Mouse (Mus musculus) limb, embryonic 10.5 days (tissue): Measurements from ENCODE around the gene Tbxa2r. TPM values are rescaled to one million over a fixed set of nuclear protein-coding genes. Genes with fewer than 3 reads are reported as not detected.

ENCODE experiments used
- DNase-seq: peaks from one replicate; pipeline ENCODE4 v3.0.0-alpha.2; 2017; ENCODE audit warnings: low spot score
- H3K27ac ChIP-seq: fragments of 300-500 bp; sonication (generic); 2 replicates; pipeline ENCODE4 v1.5.1; 2016; ENCODE audit warnings: mild to moderate bottlenecking
- H3K27me3 ChIP-seq: fragments of 300-500 bp; sonication (generic); 2 replicates; pipeline ENCODE4 v1.6.1; 2016; ENCODE audit warnings: low read depth, mild to moderate bottlenecking; ENCODE audit not compliant: poor library complexity, severe bottlenecking
- H3K36me3 ChIP-seq: fragments of 300-500 bp; sonication (generic); 2 replicates; pipeline ENCODE4 v1.6.1; 2016; ENCODE audit warnings: mild to moderate bottlenecking, moderate library complexity
- H3K4me1 ChIP-seq: fragments of 300-500 bp; sonication (generic); 2 replicates; pipeline ENCODE4 v1.6.1; 2016
- H3K4me3 ChIP-seq: fragments of 300-500 bp; sonication (generic); 2 replicates; pipeline ENCODE4 v1.5.1; 2016; ENCODE audit warnings: mild to moderate bottlenecking, moderate library complexity
- H3K9me3 ChIP-seq: fragments of 300-500 bp; sonication (generic); replicated peaks from 2 replicates; pipeline ENCODE4 v1.6.1; 2016; ENCODE audit warnings: mild to moderate bottlenecking
- whole genome bisulfite sequencing: fragments of 180-500 bp; shearing (Covaris S2); methylation state at CpG from one replicate; pipeline ENCODE4 v1.1.7; 2016; 5-methylcytosine and 5-hydroxymethylcytosine counted together
- polyA plus RNA-seq: library from polyadenylated mRNA; unstranded; fragments of >200 nt; fragmentation: Nextera tagmentation; extraction: Ambion mirVana; gene quantifications from 2 replicates; pipeline ENCODE4 v1.2.1, GENCODE M21; 2016

Tbxa2r gene
- polyA plus RNA-seq, 1 experiment from 2014 or later = 3.2 TPM

- H3K4me3 ChIP-seq = peak overlapping the region; percentile 16
- H3K9me3 ChIP-seq = no peaks in the 10 kb centered on the region
- H3K4me1 ChIP-seq = peaks cover 60% of the 10 kb centered on the region
- 74% methylated on average over 10 of the region's 10 CpGs for WGBS
- no peaks in the 10 kb centered on the region for H3K27me3 ChIP-seq
- peaks cover 59% of the 10 kb centered on the region for H3K36me3 ChIP-seq
- peak overlapping the region; percentile 42; the same call in 1 of the 2 replicates for H3K27ac ChIP-seq
- no peak for DNase-seq
Observed at GRCm38 (mm10) chr10:81303258-81303657, 25.3 kb upstream of the Tbxa2r start.

- Histone ChIP-seq H3K27ac (no peak overlapping the region), H3K4me1 (peaks cover 57% of the 10 kb centered on the region), H3K9me3 (no peaks in the 10 kb centered on the region), H3K27me3 (no peaks in the 10 kb centered on the region), H3K4me3 (no peak overlapping the region), H3K36me3 (peaks cover 59% of the 10 kb centered on the region)
- WGBS = 84% methylated on average over 7 of the region's 7 CpGs
- DNase-seq = no peak
Observed at GRCm38 (mm10) chr10:81303761-81304160, 24.8 kb upstream of the Tbxa2r start.

- peaks cover 67% of the 10 kb centered on the region for H3K36me3 ChIP-seq
- no peaks in the 10 kb centered on the region for H3K9me3 ChIP-seq
- H3K27ac ChIP-seq = no peak overlapping the region
- H3K27me3 ChIP-seq = no peaks in the 10 kb centered on the region
- 25% methylated on average over 9 of the region's 9 CpGs for WGBS
- peaks cover 47% of the 10 kb centered on the region for H3K4me1 ChIP-seq
- peak; percentile 66 for DNase-seq
- no peak overlapping the region for H3K4me3 ChIP-seq
Observed at GRCm38 (mm10) chr10:81304597-81305238, 23.8 kb upstream of the Tbxa2r start.

- H3K27me3 ChIP-seq = no peaks in the 10 kb centered on the region
- H3K4me3 ChIP-seq = no peak overlapping the region
- 96% methylated on average over 14 of the region's 14 CpGs for WGBS
- peaks cover 77% of the 10 kb centered on the region for H3K36me3 ChIP-seq
- DNase-seq = no peak
- no peak overlapping the region for H3K27ac ChIP-seq
- H3K9me3 ChIP-seq = no peaks in the 10 kb centered on the region
- H3K4me1 ChIP-seq = peaks cover 38% of the 10 kb centered on the region
Observed at GRCm38 (mm10) chr10:81305663-81306062, 22.9 kb upstream of the Tbxa2r start.

- Histone ChIP-seq H3K9me3 (no peaks in the 10 kb centered on the region), H3K4me3 (no peak overlapping the region), H3K27me3 (no peaks in the 10 kb centered on the region), H3K4me1 (peaks cover 33% of the 10 kb centered on the region), H3K36me3 (peaks cover 81% of the 10 kb centered on the region), H3K27ac (no peak overlapping the region)
- WGBS = 96% methylated on average over 12 of the region's 12 CpGs
- no peak for DNase-seq
Observed at GRCm38 (mm10) chr10:81306173-81306668, 22.3 kb upstream of the Tbxa2r start.

GRCm38 (mm10) chr10:81306837-81307682 is 21.5 kb upstream of the Tbxa2r start:
- H3K27ac ChIP-seq = no peak overlapping the region
- H3K36me3 ChIP-seq = peaks cover 83% of the 10 kb centered on the region
- 95% methylated on average over 21 of the region's 21 CpGs for WGBS
- H3K9me3 ChIP-seq = no peaks in the 10 kb centered on the region
- H3K27me3 ChIP-seq = no peaks in the 10 kb centered on the region
- H3K4me1 ChIP-seq = peaks cover 29% of the 10 kb centered on the region
- DNase-seq = no peak
- H3K4me3 ChIP-seq = no peak overlapping the region

GRCm38 (mm10) chr10:81309571-81309970 is 19.0 kb upstream of the Tbxa2r start:
- Histone ChIP-seq H3K4me3 (no peak overlapping the region), H3K9me3 (no peaks in the 10 kb centered on the region), H3K27ac (no peak overlapping the region), H3K4me1 (peaks cover 6% of the 10 kb centered on the region), H3K36me3 (peaks cover 100% of the 10 kb centered on the region), H3K27me3 (no peaks in the 10 kb centered on the region)
- WGBS = 85% methylated on average over 5 of the region's 5 CpGs
- DNase-seq = no peak

GRCm38 (mm10) chr10:81313581-81313980 is 14.9 kb upstream of the Tbxa2r start:
- H3K9me3 ChIP-seq = no peaks in the 10 kb centered on the region
- H3K27me3 ChIP-seq = no peaks in the 10 kb centered on the region
- no peak overlapping the region for H3K27ac ChIP-seq
- H3K4me1 ChIP-seq = peaks cover 30% of the 10 kb centered on the region
- peaks cover 99% of the 10 kb centered on the region for H3K36me3 ChIP-seq
- H3K4me3 ChIP-seq = no peak overlapping the region
- DNase-seq = no peak
- 96% methylated on average over 13 of the region's 13 CpGs for WGBS

- WGBS = 83% methylated on average over 7 of the region's 7 CpGs
- H3K27me3 ChIP-seq = no peaks in the 10 kb centered on the region
- peaks cover 36% of the 10 kb centered on the region for H3K4me1 ChIP-seq
- H3K27ac ChIP-seq = no peak overlapping the region
- no peak overlapping the region for H3K4me3 ChIP-seq
- no peak for DNase-seq
- H3K9me3 ChIP-seq = no peaks in the 10 kb centered on the region
- H3K36me3 ChIP-seq = peaks cover 97% of the 10 kb centered on the region
Observed at GRCm38 (mm10) chr10:81314201-81314600, 14.3 kb upstream of the Tbxa2r start.

GRCm38 (mm10) chr10:81315587-81315986 is 12.9 kb upstream of the Tbxa2r start:
- Histone ChIP-seq H3K4me1 (peaks cover 44% of the 10 kb centered on the region), H3K27ac (0 out of 2 replicates have a peak overlapping the region, but pooled peaks have one; percentile 70), H3K27me3 (no peaks in the 10 kb centered on the region), H3K4me3 (no peak overlapping the region), H3K9me3 (no peaks in the 10 kb centered on the region), H3K36me3 (peaks cover 84% of the 10 kb centered on the region)
- 96% methylated on average over 16 of the region's 16 CpGs for WGBS
- DNase-seq = no peak

GRCm38 (mm10) chr10:81316338-81317060 is 12.0 kb upstream of the Tbxa2r start:
- H3K27me3 ChIP-seq = no peaks in the 10 kb centered on the region
- H3K9me3 ChIP-seq = no peaks in the 10 kb centered on the region
- DNase-seq = no peak
- peaks cover 74% of the 10 kb centered on the region for H3K36me3 ChIP-seq
- 52% methylated on average over 16 of the region's 16 CpGs for WGBS
- peak overlapping the region; percentile 33 for H3K4me3 ChIP-seq
- peak overlapping the region; percentile 70; the same call in 1 of the 2 replicates for H3K27ac ChIP-seq
- peaks cover 45% of the 10 kb centered on the region for H3K4me1 ChIP-seq

- Histone ChIP-seq H3K4me1 (peaks cover 52% of the 10 kb centered on the region), H3K27ac (peak overlapping the region; percentile 70; the same call in 1 of the 2 replicates), H3K9me3 (no peaks in the 10 kb centered on the region), H3K36me3 (peaks cover 68% of the 10 kb centered on the region), H3K4me3 (peak overlapping the region; percentile 33), H3K27me3 (no peaks in the 10 kb centered on the region)
- no peak for DNase-seq
- 9% methylated on average over 20 of the region's 20 CpGs for WGBS
Observed at GRCm38 (mm10) chr10:81317273-81317672, 11.3 kb upstream of the Tbxa2r start.
